Mouse (Mus musculus) C2C12 (cell line): ENCODE data around the gene Ccdc80.

Experiments used
- CEBPB ChIP-seq: IDR thresholded peaks from one replicate; pipeline ENCODE4 v1.6.1; 2011; ENCODE audit warnings: low read depth, mild to moderate bottlenecking, control low read depth, moderate library complexity
- CTCF ChIP-seq: IDR thresholded peaks from one replicate; pipeline ENCODE4 v1.5.1; 2011; ENCODE audit not compliant: control insufficient read depth, insufficient read depth, insufficient read length
- MAX ChIP-seq: IDR thresholded peaks from one replicate; pipeline ENCODE4 v1.6.1; 2011; ENCODE audit warnings: mild to moderate bottlenecking, control low read depth
- MYOD1 ChIP-seq: IDR thresholded peaks from one replicate; pipeline ENCODE4 v1.6.1; 2011; ENCODE audit warnings: low read depth; ENCODE audit not compliant: control insufficient read depth, insufficient read length
- MYOG ChIP-seq: IDR thresholded peaks from one replicate; pipeline ENCODE4 v1.6.1; 2011; ENCODE audit not compliant: control insufficient read depth, insufficient read length; ENCODE audit errors: extremely low read depth
- USF1 ChIP-seq: IDR thresholded peaks from one replicate; pipeline ENCODE4 v1.6.1; 2011; ENCODE audit warnings: low read depth, mild to moderate bottlenecking, control low read depth, moderate library complexity

- TF ChIP-seq MAX, result no peak
- TF ChIP-seq CTCF, result no peak
- no peak for TF ChIP-seq MYOG
- no peak for TF ChIP-seq USF1
- no peak for TF ChIP-seq CEBPB
- TF ChIP-seq MYOD1, result no peak
These were observed 1.8 kb downstream of the Ccdc80 start for GRCm38 (mm10) chr16:45095030-45095429.
